Mouse (Mus musculus) forebrain, embryonic 16.5 days (tissue): Measurements from ENCODE around the gene Nab2. TPM values are rescaled to one million over a fixed set of nuclear protein-coding genes. Genes with fewer than 3 reads are reported as not detected.
"Not testable (repeated sequence)": the region's sequence is repeated elsewhere in the genome, so short reads cannot be mapped to it uniquely, and the experiment has no call there.

ENCODE experiments used
- ATAC-seq: fragments of 200-750 bp; cut with Nextera tagmentation; 2 replicates; pipeline ENCODE4 v1.8.0; 2017; ENCODE audit warnings: mild to moderate bottlenecking, moderate library complexity
- H3K27ac ChIP-seq: fragments of 300-500 bp; sonication (generic); 2 replicates; pipeline ENCODE4 v1.5.1; 2014; ENCODE audit warnings: low read length, control low read depth
- H3K27me3 ChIP-seq: fragments of 300-500 bp; sonication (generic); replicated peaks from 2 replicates; pipeline ENCODE4 v1.6.1; 2014; ENCODE audit warnings: low read length; ENCODE audit not compliant: control insufficient read depth, insufficient read depth
- H3K36me3 ChIP-seq: fragments of 300-500 bp; sonication (generic); 2 replicates; pipeline ENCODE4 v1.6.1; 2014; ENCODE audit not compliant: control insufficient read depth, insufficient read depth
- H3K4me1 ChIP-seq: fragments of 300-500 bp; sonication (generic); replicated peaks from 2 replicates; pipeline ENCODE4 v1.6.1; 2014; ENCODE audit warnings: low read length; ENCODE audit not compliant: control insufficient read depth, insufficient read depth
- H3K4me2 ChIP-seq: fragments of 300-500 bp; sonication (generic); 2 replicates; pipeline ENCODE4 v1.6.1; 2014; ENCODE audit warnings: mild to moderate bottlenecking, low read length, control low read depth
- H3K4me3 ChIP-seq: fragments of 300-500 bp; sonication (generic); replicated peaks from 2 replicates; pipeline ENCODE4 v1.5.1; 2014; ENCODE audit warnings: mild to moderate bottlenecking, low read length, control low read depth
- H3K9ac ChIP-seq: fragments of 300-500 bp; sonication (generic); replicated peaks from 2 replicates; pipeline ENCODE4 v1.6.1; 2014; ENCODE audit warnings: low read depth, low read length, control low read depth
- H3K9me3 ChIP-seq: fragments of 300-500 bp; sonication (generic); 2 replicates; pipeline ENCODE4 v1.6.1; 2016; ENCODE audit warnings: low read length; ENCODE audit not compliant: control insufficient read depth
- WGBS: fragments of 180-500 bp; shearing (Covaris S2); extraction: QIAGEN DNeasy Blood & Tissue Kit; methylation state at CpG from one replicate; pipeline ENCODE4 v1.1.7; 2014; 5-methylcytosine and 5-hydroxymethylcytosine counted together
- polyA plus RNA-seq: library from polyadenylated mRNA; unstranded; fragments of >200 nt; fragmentation: Nextera tagmentation; extraction: Ambion mirVana; gene quantifications from 2 replicates; pipeline ENCODE4 v1.2.1, GENCODE M21; 2015

Gene Nab2
- polyA plus RNA-seq, 1 experiment from 2014 or later, result 3.9 TPM

DNA sequence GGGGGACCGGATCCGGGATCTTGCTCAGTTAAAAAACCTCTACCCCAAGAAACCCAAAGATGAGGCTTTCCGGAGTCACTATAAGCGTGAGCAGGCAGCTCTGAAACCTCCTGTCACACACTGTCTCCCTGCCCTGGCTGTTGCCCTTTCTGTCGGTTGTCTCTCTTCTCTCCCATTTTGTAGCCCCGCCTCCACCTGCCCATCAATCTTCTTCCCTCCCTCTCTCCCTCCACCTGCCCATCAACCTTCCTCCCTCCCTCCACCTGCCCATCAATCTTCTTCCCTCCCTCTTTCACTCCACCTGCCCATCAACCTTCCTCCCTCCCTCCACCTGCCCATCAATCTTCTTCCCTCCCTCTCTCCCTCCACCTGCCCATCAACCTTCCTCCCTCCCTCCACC, 10.8 kb downstream of the Nab2 start:
- not testable (repeated sequence) for H3K27me3 ChIP-seq, H3K4me3 ChIP-seq, H3K4me2 ChIP-seq, H3K9ac ChIP-seq, H3K4me1 ChIP-seq, H3K36me3 ChIP-seq, ATAC-seq, H3K27ac ChIP-seq, H3K9me3 ChIP-seq
- 50% methylated on average over 6 of the region's 6 CpGs for WGBS

DNA sequence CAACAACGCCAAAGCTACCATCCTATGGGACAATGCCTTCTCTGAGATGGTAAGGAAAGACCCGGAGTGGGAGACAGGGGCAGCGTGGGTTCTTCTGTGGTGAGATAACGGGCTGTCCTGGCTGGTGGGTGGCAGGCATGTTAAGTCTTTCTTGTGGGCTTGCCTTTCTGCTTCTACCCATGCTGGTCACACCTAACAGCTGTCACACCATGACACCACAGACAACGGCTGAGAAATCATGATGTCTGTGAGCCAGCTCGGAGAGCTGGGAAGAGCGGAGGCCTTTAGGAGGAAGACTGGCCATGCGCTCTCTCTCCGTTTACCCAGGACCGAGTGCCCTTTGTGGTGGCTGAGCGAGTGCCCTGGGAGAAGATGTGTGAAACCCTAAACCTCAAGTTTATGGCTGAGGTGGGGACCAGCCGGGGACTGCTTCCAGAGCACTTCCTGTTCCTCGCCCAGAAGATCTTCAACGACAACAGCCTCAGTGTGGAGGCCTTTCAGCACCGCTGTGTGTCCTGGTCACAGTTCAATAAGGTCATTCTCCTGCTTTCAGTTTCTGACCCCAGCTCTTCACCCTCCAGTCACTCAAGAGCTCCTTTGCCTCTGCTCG, 13.3 kb downstream of the Nab2 start:
- H3K27me3 ChIP-seq, result no peaks in the 10 kb centered on the region
- H3K36me3 ChIP-seq, result no peaks in the 10 kb centered on the region
- H3K4me1 ChIP-seq, result no peaks in the 10 kb centered on the region
- no peak overlapping the region for H3K9ac ChIP-seq
- H3K4me3 ChIP-seq, result no peak overlapping the region
- no peak overlapping the region for H3K27ac ChIP-seq
- H3K9me3 ChIP-seq, result no peaks in the 10 kb centered on the region
- ATAC-seq, result no peak
- whole genome bisulfite sequencing, result 87% methylated on average over 16 of the region's 16 CpGs
- no peak overlapping the region for H3K4me2 ChIP-seq

DNA sequence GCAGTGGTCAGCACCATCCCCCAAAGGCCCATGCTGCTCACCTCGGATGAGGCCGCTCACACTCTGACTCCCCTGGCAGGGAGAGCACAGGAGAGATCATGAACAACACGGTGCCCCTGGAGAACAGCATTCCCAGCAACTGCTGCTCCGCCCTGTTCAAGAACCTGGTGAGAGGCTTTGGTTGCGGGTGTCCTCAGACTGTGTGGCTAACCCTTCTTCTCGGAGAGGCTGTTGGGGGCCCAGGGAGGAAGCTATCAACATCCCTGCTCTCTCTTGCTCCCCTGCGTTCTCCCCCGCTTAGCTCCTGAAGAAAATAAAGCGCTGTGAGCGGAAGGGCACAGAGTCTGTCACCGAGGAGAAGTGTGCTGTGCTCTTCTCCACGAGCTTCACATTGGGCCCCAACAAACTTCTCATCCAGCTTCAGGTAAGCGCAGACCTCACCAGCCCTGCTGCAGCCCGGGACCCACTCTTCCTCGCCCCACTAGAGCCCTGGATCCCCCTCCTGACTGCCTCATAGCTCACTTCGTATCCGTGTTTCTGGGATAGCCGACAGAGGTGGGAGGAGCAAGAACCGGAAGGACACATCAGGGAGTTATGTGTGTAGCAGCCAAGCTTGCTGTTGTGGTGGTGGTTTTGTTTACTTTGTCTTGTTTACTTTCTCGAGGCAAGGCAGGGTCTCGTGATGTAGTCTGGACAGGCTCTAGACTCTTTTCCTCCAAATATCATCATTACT, 15.3 kb downstream of the Nab2 start:
- no peaks in the 10 kb centered on the region for H3K4me1 ChIP-seq
- H3K4me3 ChIP-seq, result no peak overlapping the region
- no peak overlapping the region for H3K27ac ChIP-seq
- no peak overlapping the region for H3K9ac ChIP-seq
- 52% methylated on average over 21 of the region's 21 CpGs for WGBS
- H3K36me3 ChIP-seq, result no peaks in the 10 kb centered on the region
- no peaks in the 10 kb centered on the region for H3K27me3 ChIP-seq
- H3K4me2 ChIP-seq, result no peak overlapping the region
- no peak for ATAC-seq
- no peaks in the 10 kb centered on the region for H3K9me3 ChIP-seq

- no peak overlapping the region for H3K4me2 ChIP-seq
- peaks cover 18% of the 10 kb centered on the region for H3K4me1 ChIP-seq
- no peak overlapping the region for H3K27ac ChIP-seq
- H3K27me3 ChIP-seq, result peaks cover 23% of the 10 kb centered on the region; the same call in 1 of the 2 replicates
- no peaks in the 10 kb centered on the region for H3K36me3 ChIP-seq
- no peak for ATAC-seq
- 31% methylated on average over 2 of the region's 2 CpGs for WGBS
- no peak overlapping the region for H3K4me3 ChIP-seq
- no peaks in the 10 kb centered on the region for H3K9me3 ChIP-seq
- H3K9ac ChIP-seq, result no peak overlapping the region
Measured at GRCm38 (mm10) chr10:127645791-127646190, 22.6 kb downstream of the Nab2 start.

DNA sequence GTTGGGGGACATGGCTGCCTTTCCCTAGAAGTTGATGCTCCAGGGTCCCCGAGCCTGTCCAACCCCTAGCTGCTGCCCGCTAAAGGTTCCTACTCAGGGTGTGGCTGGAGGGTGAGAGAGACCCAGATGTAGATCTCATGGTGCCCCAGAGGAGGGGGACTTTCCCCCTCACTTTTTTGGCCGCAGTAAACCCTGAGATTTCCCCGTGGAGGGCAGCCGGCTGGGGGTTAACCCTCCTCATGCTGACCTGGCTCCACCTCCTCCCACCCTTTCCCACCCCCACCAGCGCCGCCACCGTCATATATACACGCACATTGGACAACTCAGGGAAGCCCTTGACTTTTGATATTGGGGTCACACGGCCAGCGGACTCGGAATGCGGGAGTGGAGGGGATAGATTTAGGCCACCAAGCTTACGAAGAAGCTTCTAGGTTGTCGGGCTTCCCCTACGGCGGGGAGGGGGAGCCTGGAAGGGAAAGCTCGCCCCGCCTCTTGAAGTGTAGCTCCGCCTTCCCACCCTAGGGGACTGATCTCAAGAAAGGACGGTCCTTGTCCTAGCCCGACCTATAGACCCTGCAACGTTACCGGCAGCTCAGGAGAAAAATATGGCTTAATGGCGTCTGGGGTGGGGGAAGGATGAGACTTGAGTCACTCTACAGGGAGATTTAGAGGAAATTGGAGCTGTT, 24.7 kb downstream of the Nab2 start:
- peaks cover 18% of the 10 kb centered on the region for H3K4me1 ChIP-seq
- WGBS, result 2% methylated on average over 25 of the region's 25 CpGs
- H3K4me2 ChIP-seq, result peak overlapping the region; percentile 55
- ATAC-seq, result no peak
- H3K9me3 ChIP-seq, result no peaks in the 10 kb centered on the region
- no peaks in the 10 kb centered on the region for H3K36me3 ChIP-seq
- peak overlapping the region; percentile 5; the same call in 1 of the 2 replicates for H3K27ac ChIP-seq
- H3K27me3 ChIP-seq, result peaks cover 23% of the 10 kb centered on the region; the same call in 1 of the 2 replicates
- peak overlapping the region; percentile 49; the same call in 1 of the 2 replicates for H3K9ac ChIP-seq
- peak overlapping the region; percentile 38 for H3K4me3 ChIP-seq

DNA sequence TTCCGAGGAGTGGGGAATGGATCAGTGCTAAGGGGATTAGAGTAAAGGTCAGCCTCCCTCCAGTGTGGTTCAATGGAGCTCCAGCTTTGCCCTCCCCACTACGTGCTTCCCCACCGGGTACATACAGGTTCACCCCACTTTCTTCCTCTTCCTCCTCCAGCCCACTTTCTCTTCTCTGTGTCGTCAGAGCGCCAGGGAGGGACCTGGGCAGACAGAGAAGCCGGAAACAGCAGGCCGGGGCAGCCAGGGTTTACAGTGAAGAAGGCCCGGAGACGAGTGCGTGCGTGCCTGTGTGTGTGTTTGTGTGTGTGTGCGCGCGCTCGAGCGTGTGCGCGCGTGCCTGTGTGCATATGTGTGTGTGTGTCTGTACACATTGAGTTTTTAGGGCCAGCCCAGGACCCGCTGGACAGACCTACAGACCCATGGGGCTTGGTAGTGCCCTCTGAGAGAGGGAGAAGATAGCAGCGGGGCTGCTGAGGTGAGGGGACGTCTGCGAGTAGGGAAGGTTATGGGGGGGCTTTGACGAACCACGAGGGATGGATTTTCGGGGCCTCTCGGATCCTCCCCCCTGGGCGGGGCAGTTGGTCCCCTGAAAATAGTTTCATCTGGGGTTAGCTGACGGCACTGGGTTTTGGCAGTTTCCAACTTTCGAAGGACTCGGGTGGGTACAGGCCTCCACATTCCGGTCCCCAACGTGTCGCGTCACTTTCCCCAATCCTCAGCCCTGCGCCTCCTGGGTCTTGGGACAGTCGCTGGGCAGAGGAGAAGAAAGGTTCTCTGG, 25.4 kb downstream of the Nab2 start, which contains the start of gene Stat6:
Stat6 (plus strand) TSS at position 215 of the 781 bp plus-strand sequence.
- H3K36me3 ChIP-seq, result no peaks in the 10 kb centered on the region
- WGBS, result 7% methylated on average over 37 of the region's 37 CpGs
- peaks cover 23% of the 10 kb centered on the region; the same call in 1 of the 2 replicates for H3K27me3 ChIP-seq
- peak within 1 kb of the TSS; percentile 5; the same call in 1 of the 2 replicates for H3K27ac ChIP-seq
- ATAC-seq, result 0 out of 2 replicates have a peak, but pooled peaks have one; percentile 32
- H3K9ac ChIP-seq, result peak within 1 kb of the TSS; percentile 49; the same call in 1 of the 2 replicates
- peak within 1 kb of the TSS; percentile 38 for H3K4me3 ChIP-seq
- no peaks in the 10 kb centered on the region for H3K9me3 ChIP-seq
- peak within 1 kb of the TSS; percentile 55 for H3K4me2 ChIP-seq
- H3K4me1 ChIP-seq, result peaks cover 18% of the 10 kb centered on the region

- H3K9ac ChIP-seq, result peak overlapping the region; percentile 49; the same call in 1 of the 2 replicates
- 5% methylated on average over 19 of the region's 19 CpGs for WGBS
- no peak overlapping the region for H3K27ac ChIP-seq
- no peaks in the 10 kb centered on the region for H3K9me3 ChIP-seq
- peak overlapping the region; percentile 38 for H3K4me3 ChIP-seq
- H3K4me1 ChIP-seq, result peaks cover 18% of the 10 kb centered on the region
- peak; percentile 87 for ATAC-seq
- no peaks in the 10 kb centered on the region for H3K36me3 ChIP-seq
- peaks cover 23% of the 10 kb centered on the region; the same call in 1 of the 2 replicates for H3K27me3 ChIP-seq
- peak overlapping the region; percentile 55 for H3K4me2 ChIP-seq
Measured at GRCm38 (mm10) chr10:127641861-127642771, 26.3 kb downstream of the Nab2 start.

DNA sequence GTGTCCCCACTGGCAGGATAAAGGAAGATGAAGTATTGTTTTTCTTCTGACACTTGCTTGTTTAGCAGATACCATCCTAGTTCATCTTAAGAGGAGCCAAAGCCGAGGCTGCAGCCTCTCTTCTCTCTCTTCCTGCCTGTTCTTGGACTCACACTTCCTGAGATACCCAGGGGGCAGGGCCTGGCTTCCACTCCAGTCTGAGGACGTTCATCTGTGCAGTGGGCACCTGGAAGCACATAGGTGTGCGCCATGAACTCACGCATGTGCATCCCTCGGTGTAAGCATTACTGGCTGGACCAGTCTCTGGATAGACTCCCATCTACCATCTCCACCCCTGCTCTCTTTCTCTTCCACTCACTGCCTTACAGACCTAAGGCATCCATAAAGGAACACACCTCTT, 27.9 kb downstream of the Nab2 start:
- H3K9ac ChIP-seq, result no peak overlapping the region
- no peak overlapping the region for H3K4me3 ChIP-seq
- peaks cover 23% of the 10 kb centered on the region; the same call in 1 of the 2 replicates for H3K27me3 ChIP-seq
- H3K4me1 ChIP-seq, result peaks cover 18% of the 10 kb centered on the region
- no peaks in the 10 kb centered on the region for H3K36me3 ChIP-seq
- WGBS, result 74% methylated on average over 5 of the region's 5 CpGs
- H3K9me3 ChIP-seq, result no peaks in the 10 kb centered on the region
- H3K4me2 ChIP-seq, result no peak overlapping the region
- H3K27ac ChIP-seq, result no peak overlapping the region
- no peak for ATAC-seq
